Mouse (Mus musculus) midbrain, embryonic 11.5 days (tissue): ENCODE measurements around the gene Helb. TPM values are rescaled to one million over a fixed set of nuclear protein-coding genes. Genes with fewer than 3 reads are reported as not detected.

Source experiments
- ATAC-seq: fragments of 200-750 bp; cut with Nextera tagmentation; 2 replicates; pipeline ENCODE4 v1.8.0; 2017; ENCODE audit warnings: moderate TSS enrichment, moderate library complexity; ENCODE audit not compliant: low FRiP score
- DNase-seq: peaks from one replicate; pipeline ENCODE4 v3.0.0; 2015; ENCODE audit warnings: low spot score; ENCODE audit errors: missing footprints
- H3K27ac ChIP-seq: fragments of 300-500 bp; sonication (generic); 2 replicates; pipeline ENCODE4 v1.5.1; 2014; ENCODE audit warnings: low read depth, low read length
- H3K27me3 ChIP-seq: fragments of 300-500 bp; sonication (generic); 2 replicates; pipeline ENCODE4 v1.6.1; 2014; ENCODE audit warnings: mild to moderate bottlenecking, low read length, moderate library complexity, mixed read lengths; ENCODE audit not compliant: control insufficient read depth, insufficient read depth
- H3K36me3 ChIP-seq: fragments of 300-500 bp; sonication (generic); 2 replicates; pipeline ENCODE4 v1.6.1; 2014; ENCODE audit warnings: mild to moderate bottlenecking, low read length, moderate library complexity, mixed read lengths; ENCODE audit not compliant: control insufficient read depth, insufficient read depth
- H3K4me1 ChIP-seq: fragments of 300-500 bp; sonication (generic); 2 replicates; pipeline ENCODE4 v1.6.1; 2014; ENCODE audit warnings: low read length; ENCODE audit not compliant: control insufficient read depth, insufficient read depth
- H3K4me2 ChIP-seq: fragments of 300-500 bp; sonication (generic); 2 replicates; pipeline ENCODE4 v1.6.1; 2014; ENCODE audit warnings: mild to moderate bottlenecking, moderate library complexity
- H3K4me3 ChIP-seq: fragments of 300-500 bp; sonication (generic); 2 replicates; pipeline ENCODE4 v1.5.1; 2014; ENCODE audit warnings: low read depth, low read length
- H3K9ac ChIP-seq: fragments of 300-500 bp; sonication (generic); 2 replicates; pipeline ENCODE4 v1.6.1; 2014; ENCODE audit warnings: low read length
- H3K9me3 ChIP-seq: fragments of 300-500 bp; sonication (generic); 2 replicates; pipeline ENCODE4 v1.6.1; 2016; ENCODE audit warnings: low read length; ENCODE audit not compliant: control insufficient read depth
- WGBS: fragments of 180-500 bp; shearing (Covaris S2); extraction: QIAGEN DNeasy Blood & Tissue Kit; methylation state at CpG from one replicate; pipeline ENCODE4 v1.1.7; 2014; 5-methylcytosine and 5-hydroxymethylcytosine counted together
- polyA plus RNA-seq: library from polyadenylated mRNA; unstranded; fragments of >200 nt; fragmentation: Nextera tagmentation; extraction: Ambion mirVana; gene quantifications from 2 replicates; pipeline ENCODE4 v1.2.1, GENCODE M21; 2014

Helb gene
- polyA plus RNA-seq, 1 experiment from 2014 or later: 3.7 TPM

DNA sequence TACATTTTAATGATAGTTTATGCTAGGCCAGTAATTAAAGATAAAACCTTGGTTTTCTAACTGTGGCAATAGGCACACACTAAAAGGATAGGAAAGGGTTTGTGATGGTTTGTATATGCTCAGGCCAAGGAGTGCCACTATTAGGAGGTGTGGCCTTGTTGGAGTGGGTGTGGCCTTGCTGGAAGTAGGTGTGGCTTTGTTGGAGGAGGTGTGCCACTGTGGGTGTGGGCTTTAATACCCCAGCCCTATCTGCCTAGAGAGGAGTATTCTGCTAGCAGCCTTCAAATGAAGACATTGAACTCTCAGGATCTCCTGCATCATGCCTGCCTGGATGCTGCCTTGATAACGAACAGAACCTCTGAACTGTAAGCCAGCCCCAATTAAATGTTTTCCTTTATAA is 12.0 kb downstream of the Helb start:
- Histone ChIP-seq H3K9ac (no peak overlapping the region), H3K27me3 (no peaks in the 10 kb centered on the region), H3K36me3 (no peaks in the 10 kb centered on the region), H3K4me2 (no peak overlapping the region), H3K27ac (no peak overlapping the region), H3K4me1 (no peaks in the 10 kb centered on the region), H3K4me3 (no peak overlapping the region), H3K9me3 (no peaks in the 10 kb centered on the region)
- DNase-seq (no peak), ATAC-seq (no peak)
- WGBS: 87% methylated on average over 1 of the region's 1 CpGs

GRCm38 (mm10) chr10:120097564-120097963 is 15.2 kb downstream of the Helb start:
- H3K36me3 ChIP-seq: 0 out of 2 replicates have a peak, but pooled peaks cover 3% of the 10 kb centered on the region

DNA sequence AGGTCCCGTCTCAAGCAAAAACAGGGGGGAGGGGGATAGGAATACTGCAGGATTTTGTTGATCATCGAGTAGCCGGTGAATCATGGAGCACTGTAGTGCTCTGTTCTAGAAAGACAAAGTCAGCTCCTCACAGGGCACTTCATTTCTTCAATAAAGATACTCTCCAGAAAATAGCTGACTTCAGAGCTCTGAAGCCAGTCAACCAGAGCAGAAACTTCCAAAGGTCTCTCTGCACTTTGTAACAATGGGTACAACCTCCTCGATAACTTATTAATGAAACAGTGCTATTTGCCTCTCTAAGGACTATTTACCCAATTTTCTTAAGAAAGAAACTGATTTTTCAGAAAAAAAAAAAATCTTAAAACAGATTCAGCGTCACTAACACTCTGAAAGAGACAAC is 17.1 kb downstream of the Helb start:
- Histone ChIP-seq H3K9me3 (no peaks in the 10 kb centered on the region), H3K9ac (no peak overlapping the region), H3K4me1 (no peaks in the 10 kb centered on the region), H3K27ac (no peak overlapping the region), H3K27me3 (no peaks in the 10 kb centered on the region), H3K4me3 (no peak overlapping the region), H3K36me3 (0 out of 2 replicates have a peak, but pooled peaks cover 3% of the 10 kb centered on the region), H3K4me2 (no peak overlapping the region)
- no peak for DNase-seq
- no peak for ATAC-seq
- WGBS: 97% methylated on average over 5 of the region's 5 CpGs

More at GRCm38 (mm10) chr10:120097564-120097963, 15.2 kb downstream of the Helb start:
- Histone ChIP-seq H3K4me1 (no peaks in the 10 kb centered on the region), H3K4me2 (no peak overlapping the region), H3K27ac (no peak overlapping the region), H3K4me3 (no peak overlapping the region), H3K9ac (no peak overlapping the region), H3K9me3 (no peaks in the 10 kb centered on the region), H3K27me3 (no peaks in the 10 kb centered on the region)
- ATAC-seq (no peak), DNase-seq (no peak)
- 88% methylated on average over 5 of the region's 5 CpGs for WGBS

GRCm38 (mm10) chr10:120095136-120095535 is 17.7 kb downstream of the Helb start:
- 95% methylated on average over 9 of the region's 9 CpGs for WGBS
- DNase-seq: no peak

DNA sequence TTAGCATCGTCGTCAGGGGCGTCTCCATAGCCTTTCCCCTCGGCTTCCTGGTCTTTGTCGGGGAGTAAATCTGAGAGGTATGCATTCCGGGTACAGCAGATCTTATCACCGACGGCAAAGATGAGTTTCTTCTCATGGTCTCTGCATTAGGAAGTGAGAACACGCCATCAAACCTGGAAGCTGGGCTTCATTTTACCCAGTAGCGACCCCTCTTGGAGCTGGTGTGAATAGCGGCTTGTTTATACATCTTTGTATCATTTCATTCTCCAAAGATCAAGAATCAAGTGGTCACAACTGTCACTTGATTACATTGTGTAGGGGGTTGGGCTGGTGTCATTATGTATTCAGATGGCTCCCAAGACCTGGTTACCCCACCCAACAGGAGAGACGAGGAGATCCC is 20.2 kb downstream of the Helb start:
- WGBS: 92% methylated on average over 12 of the region's 12 CpGs
- DNase-seq: no peak
- H3K36me3 ChIP-seq: peaks cover 3% of the 10 kb centered on the region; the same call in 1 of the 2 replicates

More at GRCm38 (mm10) chr10:120095136-120095535, 17.7 kb downstream of the Helb start:
- Histone ChIP-seq H3K4me2 (no peak overlapping the region), H3K9me3 (no peaks in the 10 kb centered on the region), H3K9ac (no peak overlapping the region), H3K4me1 (no peaks in the 10 kb centered on the region), H3K4me3 (no peak overlapping the region), H3K27ac (no peak overlapping the region), H3K36me3 (0 out of 2 replicates have a peak, but pooled peaks cover 3% of the 10 kb centered on the region), H3K27me3 (no peaks in the 10 kb centered on the region)
- no peak for ATAC-seq

DNA sequence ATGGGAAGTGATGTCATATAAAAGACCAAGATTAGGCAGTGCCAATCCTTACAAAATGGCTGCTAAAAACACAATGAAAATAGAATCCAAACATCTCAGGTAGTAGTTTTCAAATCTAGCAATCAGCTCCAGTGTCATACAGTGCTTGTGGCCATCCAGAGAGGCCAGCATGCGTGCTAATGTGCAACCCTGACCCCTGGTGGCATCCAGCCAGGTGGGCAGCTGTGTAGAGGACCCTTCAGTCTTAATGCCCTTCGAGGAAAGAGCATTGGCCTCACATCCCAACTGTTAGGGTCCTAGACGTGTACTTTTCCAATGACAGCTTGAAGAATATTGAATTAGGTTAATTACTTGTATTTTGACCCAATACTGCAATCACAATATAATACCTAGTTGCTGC is 34.9 kb downstream of the Helb start:
- 84% methylated on average over 3 of the region's 3 CpGs for WGBS
- DNase-seq: no peak

More for the DNA sequence above, 20.2 kb downstream of the Helb start:
- Histone ChIP-seq H3K4me3 (no peak overlapping the region), H3K27ac (no peak overlapping the region), H3K4me2 (no peak overlapping the region), H3K27me3 (no peaks in the 10 kb centered on the region), H3K9me3 (no peaks in the 10 kb centered on the region), H3K4me1 (no peaks in the 10 kb centered on the region), H3K9ac (no peak overlapping the region)
- no peak for ATAC-seq

DNA sequence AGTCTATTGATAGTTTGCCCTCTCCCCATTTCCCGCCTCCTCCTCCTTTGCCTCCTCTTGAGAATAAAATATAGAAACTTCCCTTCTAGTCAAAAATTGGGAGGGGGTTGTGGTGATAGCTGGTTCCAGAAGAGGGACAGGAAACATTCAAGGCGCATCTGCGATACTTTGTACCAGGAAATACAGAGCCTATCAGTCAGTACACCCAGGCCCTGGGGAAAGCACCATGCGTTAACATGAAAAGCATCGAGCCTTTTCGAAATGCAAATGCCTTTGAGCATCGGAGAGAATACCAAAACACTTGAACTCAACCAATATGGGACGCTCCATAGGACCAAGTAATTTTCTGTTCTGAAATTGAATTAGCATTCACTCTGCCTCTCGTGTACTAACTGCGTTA is 46.5 kb downstream of the Helb start:
- ATAC-seq: no peak

More for the DNA sequence above, 34.9 kb downstream of the Helb start:
- Histone ChIP-seq H3K4me2 (no peak overlapping the region), H3K27ac (no peak overlapping the region), H3K27me3 (no peaks in the 10 kb centered on the region), H3K9ac (no peak overlapping the region), H3K4me3 (no peak overlapping the region), H3K4me1 (no peaks in the 10 kb centered on the region), H3K36me3 (no peaks in the 10 kb centered on the region), H3K9me3 (no peaks in the 10 kb centered on the region)
- no peak for ATAC-seq

DNA sequence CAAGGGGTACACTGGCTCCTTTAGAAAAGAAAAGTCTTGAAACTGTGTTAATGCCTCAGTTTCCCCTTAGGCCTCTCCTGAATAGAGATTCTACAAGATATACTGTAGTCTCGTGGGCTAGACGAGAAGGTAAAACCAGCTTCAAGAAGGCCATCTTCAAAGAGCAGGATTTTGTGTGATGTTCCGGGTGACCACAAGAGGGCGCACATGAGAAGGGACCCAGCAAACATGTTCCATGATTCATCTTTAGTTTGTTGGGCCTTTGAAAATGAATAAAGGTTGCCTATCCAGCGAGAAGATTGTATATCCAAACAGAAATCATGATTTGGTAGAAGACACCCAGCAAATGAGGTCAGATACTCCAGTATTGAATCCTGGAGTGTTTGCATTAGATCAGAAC is 48.4 kb downstream of the Helb start:
- no peaks in the 10 kb centered on the region for H3K4me1 ChIP-seq
- ATAC-seq (no peak), DNase-seq (peak; percentile 93)
- H3K9me3 ChIP-seq: no peaks in the 10 kb centered on the region
- H3K27ac ChIP-seq: no peak overlapping the region
- H3K4me3 ChIP-seq: no peak overlapping the region
- H3K4me2 ChIP-seq: no peak overlapping the region
- no peaks in the 10 kb centered on the region for H3K36me3 ChIP-seq
- WGBS: 24% methylated on average over 5 of the region's 5 CpGs
- no peak overlapping the region for H3K9ac ChIP-seq
- H3K27me3 ChIP-seq: no peaks in the 10 kb centered on the region

More for the DNA sequence above, 46.5 kb downstream of the Helb start:
- Histone ChIP-seq H3K27me3 (no peaks in the 10 kb centered on the region), H3K4me2 (no peak overlapping the region), H3K4me3 (no peak overlapping the region), H3K9me3 (no peaks in the 10 kb centered on the region), H3K9ac (no peak overlapping the region), H3K36me3 (no peaks in the 10 kb centered on the region), H3K4me1 (no peaks in the 10 kb centered on the region), H3K27ac (no peak overlapping the region)
- WGBS: 96% methylated on average over 10 of the region's 10 CpGs
- DNase-seq: no peak

- Histone ChIP-seq H3K4me1 (no peaks in the 10 kb centered on the region), H3K9me3 (no peaks in the 10 kb centered on the region), H3K27me3 (no peaks in the 10 kb centered on the region), H3K27ac (no peak overlapping the region), H3K4me2 (no peak overlapping the region), H3K9ac (no peak overlapping the region), H3K36me3 (no peaks in the 10 kb centered on the region), H3K4me3 (no peak overlapping the region)
- 83% methylated on average over 24 of the region's 24 CpGs for WGBS
- no peak for DNase-seq
- ATAC-seq: no peak
Measured at GRCm38 (mm10) chr10:120061238-120062130, 51.3 kb downstream of the Helb start.
